Mouse (Mus musculus): ENCODE data around the gene Tulp3. TPM values are rescaled to one million over a fixed set of nuclear protein-coding genes. Genes with fewer than 3 reads are reported as not detected.

The Tulp3 gene
- total and polyA plus RNA-seq, 3 experiments: 5.3 to 19.2 TPM; not detected in 1

DNA sequence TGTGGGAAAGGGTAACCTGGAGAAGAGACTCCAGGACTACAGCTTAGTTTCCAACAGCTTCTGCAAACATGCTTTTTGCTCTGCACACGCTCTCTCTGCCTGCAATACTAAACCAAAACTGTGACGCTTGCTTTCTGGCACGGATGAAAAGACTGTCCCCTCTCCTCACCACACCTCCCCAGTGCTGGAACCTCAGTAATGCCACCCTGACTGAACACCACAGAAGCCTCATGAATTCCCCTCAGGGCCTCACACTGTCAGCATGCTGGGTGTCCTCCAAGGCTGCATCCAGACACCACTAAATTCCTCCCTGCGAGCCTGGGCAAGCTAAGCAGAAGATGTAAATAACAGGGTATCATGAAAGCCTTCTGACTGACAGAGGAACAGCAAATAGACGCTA, 16.8 kb downstream of the Tulp3 start:
- Histone ChIP-seq H3K36me3 (ENCODE audit: control insufficient read depth in 1 of 2, insufficient read depth in 2 of 2, low read length in 2 of 2) (peaks cover 0 to 2% of the 10 kb centered on the region in 2 experiments; a peak in 1 of 4 replicates), H3K27ac (ENCODE audit: control insufficient read depth, low read depth, low read length) (no peak overlapping the region), H3K27me3 (ENCODE audit: control insufficient read depth in 1 of 2, insufficient read depth in 2 of 2, low read length in 2 of 2) (no peaks in the 10 kb centered on the region), H3K4me1 (ENCODE audit: control insufficient read depth in 1 of 2, insufficient read depth in 2 of 2, low read length in 2 of 2) (no peaks in the 10 kb centered on the region), H3K9ac (ENCODE audit: control insufficient read depth, low read depth, low read length, poor library complexity, severe bottlenecking) (no peak overlapping the region), H3K79me2 (ENCODE audit: control insufficient read depth, insufficient read depth, low read length, poor library complexity) (no peaks in the 10 kb centered on the region), H3K4me3 (ENCODE audit: control insufficient read depth in 1 of 2, insufficient read depth in 1 of 2, low read depth in 2 of 2, low read length in 2 of 2) (no peak overlapping the region), H3K9me3 (replicated peaks; ENCODE audit: insufficient read depth, low read length) (no peaks in the 10 kb centered on the region)
- TF ChIP-seq GATA1 (IDR thresholded peaks at IDR 0.05; ENCODE audit: low read depth, low read length) (no peak), CTCF (IDR thresholded peaks at IDR 0.05 in 2 of 3, conservative IDR thresholded peaks at IDR 0.05 in 1 of 3; ENCODE audit: control insufficient read depth in 1 of 3, insufficient read depth in 1 of 3, low read depth in 2 of 3, low read length in 3 of 3, poor library complexity in 1 of 3, severe bottlenecking in 1 of 3) (no peak), SMC3 (IDR thresholded peaks at IDR 0.05; ENCODE audit: low read depth, low read length) (no peak), POLR2A (IDR thresholded peaks at IDR 0.05; ENCODE audit: control insufficient read depth in 1 of 2, insufficient read depth in 1 of 2, low read depth in 1 of 2, low read length in 2 of 2, poor library complexity in 1 of 2) (no peak), TBP (IDR thresholded peaks at IDR 0.05; ENCODE audit: low read depth, low read length) (no peak), UBTF (IDR thresholded peaks at IDR 0.05; ENCODE audit: borderline replicate concordance, insufficient read depth, low read depth, low read length) (no peak)
- no peak for DNase-seq (ENCODE audit: low read depth, low spot score)

- Histone ChIP-seq H3K4me3 (ENCODE audit: control insufficient read depth in 1 of 2, insufficient read depth in 1 of 2, low read depth in 2 of 2, low read length in 2 of 2) (no peak overlapping the region), H3K4me1 (ENCODE audit: control insufficient read depth in 1 of 2, insufficient read depth in 2 of 2, low read length in 2 of 2) (no peaks in the 10 kb centered on the region), H3K9ac (ENCODE audit: control insufficient read depth, low read depth, low read length, poor library complexity, severe bottlenecking) (no peak overlapping the region), H3K9me3 (replicated peaks; ENCODE audit: insufficient read depth, low read length) (no peaks in the 10 kb centered on the region), H3K36me3 (ENCODE audit: control insufficient read depth in 1 of 2, insufficient read depth in 2 of 2, low read length in 2 of 2) (peaks cover 0 to 2% of the 10 kb centered on the region in 2 experiments; a peak in 1 of 4 replicates), H3K79me2 (ENCODE audit: control insufficient read depth, insufficient read depth, low read length, poor library complexity) (no peaks in the 10 kb centered on the region), H3K27me3 (ENCODE audit: control insufficient read depth in 1 of 2, insufficient read depth in 2 of 2, low read length in 2 of 2) (no peaks in the 10 kb centered on the region), H3K27ac (ENCODE audit: control insufficient read depth, low read depth, low read length) (no peak overlapping the region)
- TF ChIP-seq NELFE (IDR thresholded peaks at IDR 0.05; ENCODE audit: low read depth, low read length): no peak
- TF ChIP-seq MXI1 (IDR thresholded peaks at IDR 0.05; ENCODE audit: low read depth, low read length): no peak
- no peak for DNase-seq (ENCODE audit: low read depth, low spot score)
Measured at GRCm38 (mm10) chr6:128337467-128337866, 18.2 kb downstream of the Tulp3 start.

GRCm38 (mm10) chr6:128334397-128335124, 21.1 kb downstream of the Tulp3 start:
- peaks cover 2% of the 10 kb centered on the region; the same call in 1 of the 2 replicates for H3K9me3 ChIP-seq (replicated peaks; ENCODE audit: insufficient read depth, low read length)
- no peak overlapping the region for H3K4me3 ChIP-seq (ENCODE audit: control insufficient read depth in 1 of 2, insufficient read depth in 1 of 2, low read depth in 2 of 2, low read length in 2 of 2)
- peaks cover 1 to 2% of the 10 kb centered on the region in 2 experiments; a peak in 2 of 4 replicates for H3K36me3 ChIP-seq (ENCODE audit: control insufficient read depth in 1 of 2, insufficient read depth in 2 of 2, low read length in 2 of 2)
- DNase-seq (ENCODE audit: low read depth, low spot score): peak; percentile 59
- no peak overlapping the region for H3K9ac ChIP-seq (ENCODE audit: control insufficient read depth, low read depth, low read length, poor library complexity, severe bottlenecking)
- no peak overlapping the region for H3K27ac ChIP-seq (ENCODE audit: control insufficient read depth, low read depth, low read length)
- H3K79me2 ChIP-seq (ENCODE audit: control insufficient read depth, insufficient read depth, low read length, poor library complexity): no peaks in the 10 kb centered on the region
- H3K27me3 ChIP-seq (ENCODE audit: control insufficient read depth in 1 of 2, insufficient read depth in 2 of 2, low read length in 2 of 2): no peaks in the 10 kb centered on the region
- H3K4me1 ChIP-seq (ENCODE audit: control insufficient read depth in 1 of 2, insufficient read depth in 2 of 2, low read length in 2 of 2): no peaks in the 10 kb centered on the region
- no peak for TF ChIP-seq MXI1 (IDR thresholded peaks at IDR 0.05; ENCODE audit: low read depth, low read length)
- TF ChIP-seq ZNF384 (IDR thresholded peaks at IDR 0.05; ENCODE audit: low read depth, low read length): peak; percentile 43; the same call in 1 of the 2 replicates
- peak; percentile 23 for TF ChIP-seq RAD21 (IDR thresholded peaks at IDR 0.05; ENCODE audit: low read depth, low read length)
- peak; percentile 45 to 65 (median 56); a peak in 5 of 6 replicates for TF ChIP-seq CTCF (IDR thresholded peaks at IDR 0.05 in 2 of 3, conservative IDR thresholded peaks at IDR 0.05 in 1 of 3; ENCODE audit: control insufficient read depth in 1 of 3, insufficient read depth in 1 of 3, low read depth in 2 of 3, low read length in 3 of 3, poor library complexity in 1 of 3, severe bottlenecking in 1 of 3)
- TF ChIP-seq SMC3 (IDR thresholded peaks at IDR 0.05; ENCODE audit: low read depth, low read length): peak; percentile 19; the same call in 1 of the 2 replicates
- no peak for TF ChIP-seq MAX (IDR thresholded peaks at IDR 0.05; ENCODE audit: low read length)

All from MEL (cell line).